Mouse (Mus musculus): ENCODE data around the gene Coq8a.

DNA sequence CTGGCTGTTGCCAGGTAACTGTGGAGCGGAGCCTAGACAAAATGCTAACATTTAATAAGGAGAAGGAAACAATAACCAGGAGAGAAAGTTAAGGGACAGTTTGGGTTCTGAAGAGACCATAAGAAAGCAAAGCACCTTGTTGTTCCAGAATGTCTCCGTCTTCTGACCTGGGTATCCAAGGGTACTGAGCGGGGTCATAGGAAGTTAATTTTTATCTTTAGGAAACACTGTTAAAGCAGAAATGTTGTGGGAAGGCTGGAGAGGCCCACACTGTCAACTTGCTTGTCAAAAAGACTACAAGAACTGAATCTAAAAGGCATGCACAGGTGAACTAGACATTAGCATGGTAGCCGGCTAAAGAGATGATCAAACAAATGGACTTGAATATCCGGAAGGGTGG, 13.5 kb upstream of the Coq8a start:
- no peak for TF ChIP-seq POLR2A (IDR thresholded peaks at IDR 0.05; ENCODE audit: borderline replicate concordance, insufficient read depth, low read length)
- no peak for TF ChIP-seq CTCF (IDR thresholded peaks at IDR 0.05; ENCODE audit: borderline replicate concordance, insufficient read depth, low read depth, low read length)
